Mouse (Mus musculus): ENCODE results near the gene Nudt19.
"Not testable (repeated sequence)": the region's sequence is repeated elsewhere in the genome, so short reads cannot be mapped to it uniquely, and the experiment has no call there.

Gene Nudt19

GRCm38 (mm10) chr7:35556205-35556603 lies at the start of gene Nudt19:
Gene Nudt19, minus strand, starts transcription at chr7:35556304.
- no peak for DNase-seq (ENCODE audit: low read depth, low spot score)

GRCm38 (mm10) chr7:35602766-35603165 lies 46.7 kb upstream of the Nudt19 start:
- DNase-seq (ENCODE audit: low read depth, low spot score): no peak

- DNase-seq (ENCODE audit: low read depth, low spot score): no peak
Observed at GRCm38 (mm10) chr7:35601106-35601505, 45.0 kb upstream of the Nudt19 start.

- DNase-seq (ENCODE audit: low read depth, low spot score): no peak
Observed at GRCm38 (mm10) chr7:35600031-35600430, 43.9 kb upstream of the Nudt19 start.

DNA sequence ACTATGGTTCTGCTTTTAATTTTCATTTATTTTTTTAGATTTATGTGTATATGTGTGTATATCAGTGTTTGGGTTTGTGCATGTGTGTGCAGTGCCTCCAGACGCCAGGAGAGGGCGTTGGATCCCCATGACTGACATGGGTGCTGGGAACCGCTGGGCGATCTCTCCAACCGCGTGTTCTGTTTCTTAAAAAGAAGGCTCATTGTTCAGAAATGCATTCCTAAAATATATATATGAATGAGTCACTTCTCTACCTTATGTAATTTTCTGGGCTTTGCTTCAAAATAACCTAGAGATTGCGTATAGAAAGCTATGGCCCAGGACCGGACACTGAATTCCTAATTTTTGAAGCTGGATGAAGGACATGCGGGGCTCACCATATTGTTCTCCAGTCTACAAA lies 43.4 kb upstream of the Nudt19 start:
- peak; percentile 19 for DNase-seq (ENCODE audit: low read depth, low spot score)

- DNase-seq (ENCODE audit: low read depth, low spot score): peak; percentile 40
Observed at GRCm38 (mm10) chr7:35594311-35594710, 38.2 kb upstream of the Nudt19 start.

- no peak for DNase-seq (ENCODE audit: low read depth, low spot score)
Observed at GRCm38 (mm10) chr7:35590731-35591191, 34.7 kb upstream of the Nudt19 start.

GRCm38 (mm10) chr7:35589485-35589884 lies 33.4 kb upstream of the Nudt19 start:
- no peak for DNase-seq (ENCODE audit: low read depth, low spot score)

DNA sequence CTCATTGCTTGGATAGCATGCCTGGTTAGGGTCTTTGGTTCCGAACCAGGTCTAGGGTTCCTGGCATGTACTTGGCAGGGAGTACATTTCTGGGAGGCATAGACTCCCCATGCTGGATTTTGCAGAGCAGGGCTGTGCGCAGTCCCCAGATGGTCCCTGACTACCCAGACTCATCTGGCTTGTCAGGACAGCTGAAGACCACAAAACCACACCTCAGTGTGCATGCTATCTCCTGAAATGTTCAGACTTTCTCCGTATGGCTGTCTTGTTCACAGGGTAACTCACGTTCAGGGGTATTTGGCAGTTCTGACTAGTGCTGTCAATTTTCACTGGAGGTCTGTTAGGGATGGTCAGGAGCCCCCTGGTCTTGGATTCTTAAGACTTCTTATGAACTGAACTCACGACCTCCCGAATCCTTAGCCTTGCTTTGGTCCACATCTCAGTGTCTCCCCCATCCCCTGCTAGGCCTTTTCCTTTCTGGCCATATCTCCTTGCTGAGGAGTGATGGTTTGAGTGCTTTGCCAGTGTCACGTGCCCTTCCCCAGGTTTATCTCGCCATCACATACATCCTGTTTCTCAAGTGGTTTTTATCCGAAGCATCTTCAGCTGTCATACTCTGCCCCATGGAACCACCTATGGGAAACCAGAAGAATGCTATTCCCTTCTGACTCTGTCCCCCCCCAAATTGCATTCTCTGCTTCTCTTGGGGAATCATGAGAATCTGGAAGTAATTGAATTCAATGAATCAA lies 32.8 kb upstream of the Nudt19 start:
- no peak for DNase-seq (ENCODE audit: low read depth, low spot score)

DNA sequence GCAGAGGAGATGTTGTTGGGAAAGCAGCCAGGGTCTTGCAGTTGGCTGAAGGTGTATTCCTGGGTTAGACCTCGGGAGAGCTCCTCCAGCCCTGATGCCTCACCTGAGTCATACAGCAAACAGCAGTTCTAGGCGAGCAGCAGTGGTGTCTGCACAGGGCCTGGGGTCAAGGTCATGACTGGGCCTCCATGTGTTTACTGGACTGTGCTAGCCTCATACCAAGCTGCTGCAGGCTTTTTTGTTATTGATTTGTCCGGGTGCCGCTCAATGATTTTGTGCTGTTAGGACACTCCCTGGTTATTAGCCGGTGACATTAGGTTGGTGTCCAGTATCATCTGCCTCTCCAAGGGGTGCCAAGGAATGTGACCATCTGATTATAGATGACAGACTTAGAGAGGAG lies 31.6 kb upstream of the Nudt19 start:
- DNase-seq (ENCODE audit: low read depth, low spot score): no peak

- DNase-seq (ENCODE audit: low read depth, low spot score): no peak
Observed at GRCm38 (mm10) chr7:35586906-35587445, 30.9 kb upstream of the Nudt19 start.

GRCm38 (mm10) chr7:35586055-35586905 lies 30.2 kb upstream of the Nudt19 start, which contains the start of gene Ankrd27:
Gene Ankrd27, plus strand, starts transcription at chr7:35586244.
- peak; percentile 98 for DNase-seq (ENCODE audit: low read depth, low spot score)

GRCm38 (mm10) chr7:35585191-35586054 lies 29.3 kb upstream of the Nudt19 start, which contains the start of gene Rgs9bp:
Gene Rgs9bp, minus strand, starts transcription at chr7:35585582.
- peak; percentile 80 for DNase-seq (ENCODE audit: low read depth, low spot score)

- no peak for DNase-seq (ENCODE audit: low read depth, low spot score)
Observed at GRCm38 (mm10) chr7:35584786-35585190, 28.7 kb upstream of the Nudt19 start.

DNA sequence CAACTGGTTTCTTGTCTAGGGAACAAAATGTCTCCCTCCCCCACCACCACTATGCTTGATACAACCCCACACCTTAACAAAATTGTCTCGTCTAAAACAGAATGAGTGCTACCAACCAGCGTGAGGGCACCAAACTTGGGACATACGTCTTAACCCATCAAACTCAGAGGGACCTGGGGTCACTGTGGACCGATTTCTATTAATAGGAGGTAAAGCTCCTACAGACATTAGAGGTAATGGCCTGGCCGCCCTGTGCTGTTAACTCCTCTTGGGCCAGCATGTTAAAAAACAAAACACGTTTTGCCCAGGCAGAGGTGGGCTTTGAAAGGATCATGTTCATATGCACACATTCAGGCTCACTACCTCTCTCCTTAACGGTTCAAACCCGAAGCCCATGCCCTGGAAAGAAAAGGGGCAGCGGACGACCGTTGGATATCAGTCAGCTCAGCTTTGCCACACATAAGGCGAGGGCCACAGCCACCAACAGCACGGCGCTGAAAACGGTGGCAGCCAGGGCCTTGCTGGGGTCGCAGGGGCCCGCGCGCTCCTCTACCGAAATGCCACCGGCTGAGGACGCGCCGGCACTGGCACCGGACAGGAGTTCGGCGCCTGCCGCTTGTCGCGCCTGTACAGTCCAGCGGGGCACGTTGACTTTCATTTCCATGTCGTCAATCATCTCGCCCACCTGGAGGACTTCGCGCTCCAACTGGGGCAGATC lies 28.1 kb upstream of the Nudt19 start:
- DNase-seq (ENCODE audit: low read depth, low spot score): no peak

GRCm38 (mm10) chr7:35583476-35584025 lies 27.4 kb upstream of the Nudt19 start:
- no peak for DNase-seq (ENCODE audit: low read depth, low spot score)

- peak; percentile 67 for DNase-seq (ENCODE audit: low read depth, low spot score)
Observed at GRCm38 (mm10) chr7:35582719-35583118, 26.6 kb upstream of the Nudt19 start.

DNA sequence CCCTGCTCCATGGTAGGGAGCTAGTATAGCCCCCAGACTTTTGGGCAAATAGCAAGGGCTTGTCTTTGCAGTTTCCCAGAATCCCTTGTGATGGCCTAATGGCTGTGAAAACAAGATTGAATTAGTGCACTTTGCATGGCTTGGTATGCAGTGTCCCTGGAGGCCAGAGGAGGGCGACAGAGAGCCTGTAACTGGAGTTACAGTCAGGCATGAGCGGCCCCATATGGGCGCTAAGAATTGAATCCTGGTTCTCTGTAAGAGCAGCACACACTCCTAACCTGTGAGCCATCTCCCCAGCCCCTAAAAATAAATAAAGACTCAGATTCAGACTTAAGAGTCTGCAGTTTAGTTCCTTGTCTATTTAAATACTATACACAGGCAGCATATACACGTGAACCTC lies 23.7 kb upstream of the Nudt19 start:
- peak; percentile 87 for DNase-seq (ENCODE audit: low read depth, low spot score)

DNA sequence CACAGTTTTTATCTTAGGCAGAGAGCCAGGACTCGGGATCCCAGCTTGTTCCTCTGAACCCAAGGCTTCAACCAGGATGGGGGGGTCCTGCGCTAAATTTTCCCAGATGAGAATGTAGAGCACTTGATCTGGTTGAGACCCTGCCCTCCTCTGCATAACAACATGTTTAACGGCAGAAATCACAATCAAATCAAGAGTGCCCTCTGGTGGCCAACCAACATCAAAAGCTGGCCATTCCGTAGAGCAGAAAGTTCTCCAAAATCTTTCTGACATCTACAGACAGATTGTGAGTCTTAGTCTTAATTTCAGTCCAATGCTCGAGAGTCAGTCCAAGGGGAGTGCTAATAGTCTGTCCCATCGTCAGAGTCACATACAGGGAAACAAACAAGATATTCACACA lies 14.8 kb upstream of the Nudt19 start:
- not testable (repeated sequence) for DNase-seq (ENCODE audit: low read depth, low spot score)

DNA sequence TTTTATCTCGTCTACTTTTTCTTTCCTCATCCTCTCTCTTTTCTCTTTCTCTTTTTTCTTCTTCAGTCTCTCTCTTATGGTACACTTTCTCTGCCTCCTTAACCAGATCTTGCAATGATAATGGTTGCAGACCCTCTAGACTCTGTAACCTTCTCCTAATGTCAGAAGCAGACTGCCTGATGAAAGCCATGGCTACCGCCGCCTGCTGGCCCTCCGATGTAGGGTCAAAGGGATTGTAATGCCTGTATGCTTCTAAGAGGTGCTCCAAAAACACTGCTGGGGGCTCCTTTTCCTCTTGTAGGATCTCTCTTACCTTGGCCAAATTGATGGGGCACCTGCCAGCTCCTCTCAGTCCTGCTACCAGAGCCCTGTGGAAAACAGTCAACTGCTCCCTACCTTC lies 13.6 kb upstream of the Nudt19 start:
- not testable (repeated sequence) for DNase-seq (ENCODE audit: low read depth, low spot score)
